Mouse (Mus musculus): ENCODE results near the gene Mindy4.

DNA sequence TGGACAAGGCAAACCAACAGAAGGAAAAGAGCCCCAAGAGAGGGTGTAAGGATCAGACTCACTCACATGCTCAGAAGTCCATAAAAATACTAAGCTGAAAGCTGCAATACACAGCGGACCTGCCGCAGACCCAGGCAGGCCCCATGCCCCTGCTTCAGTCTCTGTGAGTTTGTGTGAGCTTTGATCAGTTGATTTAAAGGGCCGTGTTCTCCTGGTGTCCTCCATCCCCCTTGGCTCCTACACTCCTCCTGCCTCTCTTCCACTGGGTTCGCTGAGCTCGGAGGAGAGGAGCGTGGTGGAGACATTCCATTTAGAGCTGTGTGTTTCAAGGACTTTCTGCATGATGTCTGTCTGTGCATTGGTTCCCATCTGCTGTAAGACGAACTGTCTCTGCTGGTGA lies 48.4 kb downstream of the Mindy4 start:
- TF ChIP-seq RCOR1 (conservative IDR thresholded peaks at IDR 0.05; ENCODE audit: low read depth, low read length) (no peak), EP300 (IDR thresholded peaks at IDR 0.05; ENCODE audit: low read length) (no peak), CTCF (conservative IDR thresholded peaks at IDR 0.05 in 1 of 2, IDR thresholded peaks at IDR 0.05 in 1 of 2; ENCODE audit: low read depth in 2 of 2, low read length in 2 of 2) (no peak), CHD2 (IDR thresholded peaks at IDR 0.05; ENCODE audit: low read length) (no peak), MAX (IDR thresholded peaks at IDR 0.05; ENCODE audit: low read length) (no peak), HCFC1 (IDR thresholded peaks at IDR 0.05; ENCODE audit: low read depth, low read length) (no peak), POLR2AphosphoS2 (IDR thresholded peaks at IDR 0.05; ENCODE audit: low read depth, low read length) (no peak), ELF1 (IDR thresholded peaks at IDR 0.05; ENCODE audit: low read depth, low read length) (no peak), POLR2A (IDR thresholded peaks at IDR 0.05; ENCODE audit: low read depth, low read length) (no peak)
